Mouse (Mus musculus) bone marrow, adult 2 months (tissue): ENCODE data around the gene Aoc3.

Experiments
- CTCF ChIP-seq: fragments of 200-500 bp; IDR thresholded peaks from 2 replicates; pipeline ENCODE4 v1.5.1; 2011; ENCODE audit warnings: low read length, control low read depth; ENCODE audit not compliant: control insufficient read depth, insufficient read depth
- POLR2A ChIP-seq: fragments of 200-500 bp; IDR thresholded peaks from 2 replicates; pipeline ENCODE4 v1.6.1; 2011; ENCODE audit warnings: low read depth, mild to moderate bottlenecking, control low read depth, low read length, borderline replicate concordance; ENCODE audit not compliant: control insufficient read depth

GRCm38 (mm10) chr11:101351100-101351720 lies 20.8 kb downstream of the Aoc3 start:
- TF ChIP-seq CTCF (no peak), POLR2A (no peak)
